Mouse (Mus musculus) G1E (cell line): Measurements from ENCODE around the gene Slc2a13.

Experiments
- CTCF ChIP-seq: IDR thresholded peaks from 2 replicates; pipeline ENCODE4 v1.5.1; 2012; ENCODE audit warnings: low read depth, low read length, inconsistent platforms, mixed read lengths
- GATA1 ChIP-seq: IDR thresholded peaks from 2 replicates; pipeline ENCODE4 v1.6.1; 2012; ENCODE audit warnings: borderline replicate concordance, low read length, inconsistent platforms, mixed read lengths
- GATA2 ChIP-seq: IDR thresholded peaks from 2 replicates; pipeline ENCODE4 v1.6.1; 2012; ENCODE audit warnings: low read depth, low read length, inconsistent platforms, borderline replicate concordance
- POLR2AphosphoS5 ChIP-seq: IDR thresholded peaks from 2 replicates; pipeline ENCODE4 v1.6.1; 2012; ENCODE audit warnings: low read depth, low read length, inconsistent platforms; ENCODE audit not compliant: insufficient replicate concordance
- TAL1 ChIP-seq: conservative IDR thresholded peaks from 2 replicates; pipeline ENCODE4 v1.6.1; 2012; ENCODE audit warnings: low read depth, low read length, inconsistent platforms, mixed read lengths

DNA sequence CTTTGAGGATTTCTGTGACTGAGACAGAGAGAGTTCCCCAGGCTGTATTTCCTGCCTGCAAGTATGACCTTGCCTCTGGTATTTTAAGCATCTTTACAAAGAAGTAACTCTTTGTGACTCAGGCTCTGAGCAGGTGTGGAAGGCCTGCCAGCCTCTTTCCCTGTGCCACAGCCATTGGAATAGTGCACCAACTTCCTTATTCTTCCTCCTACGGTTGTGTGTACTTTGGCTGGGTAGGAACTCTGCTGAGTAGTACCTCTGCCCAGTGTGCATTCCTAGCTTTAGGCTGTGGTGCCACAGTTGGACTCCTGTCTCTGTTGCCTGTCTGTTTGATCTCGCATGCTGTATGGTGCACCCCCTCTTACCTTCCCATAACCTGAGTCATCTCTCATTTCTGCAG lies 317.8 kb downstream of the Slc2a13 start:
- TF ChIP-seq CTCF (no peak), TAL1 (no peak), GATA1 (no peak), POLR2AphosphoS5 (no peak), GATA2 (no peak)
